Mouse (Mus musculus): Measurements from ENCODE around the gene Rhbdd3. TPM values are rescaled to one million over a fixed set of nuclear protein-coding genes. Genes with fewer than 3 reads are reported as not detected.

Rhbdd3 gene
- polyA plus RNA-seq, 1 experiment, result 22.1 TPM

DNA sequence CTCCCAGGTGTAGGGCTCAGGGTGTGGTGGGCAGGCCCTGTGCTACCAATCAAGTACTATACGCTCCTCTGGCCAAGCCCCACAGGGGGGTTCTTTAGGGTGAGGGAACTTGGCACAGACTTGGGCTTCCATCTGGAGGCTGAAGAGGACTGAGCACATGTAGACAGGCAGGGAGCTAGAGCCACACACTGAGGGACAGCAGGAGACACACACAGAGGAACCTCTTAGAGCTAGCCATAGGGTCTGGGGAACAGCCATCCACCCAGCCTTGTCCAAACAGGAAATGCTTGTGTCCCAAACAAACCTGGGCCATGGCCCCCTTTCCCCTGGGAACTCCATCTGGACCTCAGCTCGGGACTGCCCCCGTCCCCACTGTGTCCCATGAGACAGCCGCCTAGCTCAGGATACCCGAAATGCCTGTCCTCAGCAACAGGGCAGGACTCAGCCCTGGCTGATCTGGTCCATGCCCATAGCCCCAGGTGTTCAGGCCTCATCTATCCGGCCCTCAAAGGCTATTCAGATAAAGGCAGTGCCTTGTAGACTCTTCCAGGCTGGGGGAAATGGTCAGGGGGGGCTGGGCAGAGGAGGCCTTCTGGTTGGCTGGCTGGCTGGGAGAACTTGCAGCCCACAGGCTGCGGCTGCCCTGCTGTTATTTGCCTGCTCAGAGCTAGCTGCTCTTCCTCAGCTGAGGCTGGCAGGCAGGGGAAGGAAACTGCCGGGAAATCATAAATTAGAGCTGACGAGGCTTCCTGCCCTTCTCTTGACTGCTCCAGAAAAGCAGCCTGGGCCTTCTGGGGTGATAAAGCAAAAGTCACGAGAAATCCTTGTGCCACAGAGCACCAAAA lies 56.5 kb downstream of the Rhbdd3 start:
- Histone ChIP-seq H3K36me3 (ENCODE audit: control insufficient read depth, insufficient read depth, low read length) (no peaks in the 10 kb centered on the region), H3K27ac (ENCODE audit: insufficient read depth, low read depth, low read length) (peak overlapping the region; percentile 48; the same call in 1 of the 2 replicates)
- 67% methylated on average over 10 of the region's 10 CpGs for WGBS

More for the DNA sequence above, 56.5 kb downstream of the Rhbdd3 start:
- Histone ChIP-seq H3K4me1 (ENCODE audit: control insufficient read depth, insufficient read depth, insufficient read length, low read length) (peaks cover 6% of the 10 kb centered on the region; the same call in 1 of the 2 replicates), H3K27me3 (ENCODE audit: control insufficient read depth, insufficient read depth, low read length) (peaks cover 6% of the 10 kb centered on the region), H3K4me3 (ENCODE audit: low read depth, low read length) (no peak overlapping the region)
- no peak for TF ChIP-seq POLR2A (IDR thresholded peaks at IDR 0.05; ENCODE audit: low read depth, low read length)
- no peak for TF ChIP-seq CTCF (IDR thresholded peaks at IDR 0.05; ENCODE audit: extremely low read depth, insufficient read length, insufficient replicate concordance, low read depth, low read length)

Other genes starting within 250 kb of the Rhbdd3 start
- gene Nf2, start 249.4 kb upstream of the Rhbdd3 start, polyA plus RNA-seq (2012; rRNA removed), result 26.1 and 43.5 TPM in 2 replicates
- gene Nipsnap1, start 225.0 kb upstream of the Rhbdd3 start, polyA plus RNA-seq (2012; rRNA removed), result 35.3 and 43.4 TPM in 2 replicates
- gene Thoc5, start 203.6 kb upstream of the Rhbdd3 start, polyA plus RNA-seq (2012; rRNA removed), result 7.1 and 14.1 TPM in 2 replicates
- gene Nefh, start 150.9 kb upstream of the Rhbdd3 start, polyA plus RNA-seq (2012; rRNA removed), result 0.19 and 0.27 TPM in 2 replicates
- gene Ap1b1, start 112.1 kb upstream of the Rhbdd3 start, polyA plus RNA-seq (2012; rRNA removed), result 55.8 and 96.1 TPM in 2 replicates
- gene Rasl10a, start 40.8 kb upstream of the Rhbdd3 start, polyA plus RNA-seq (2012; rRNA removed), result 0.53 and 1.2 TPM in 2 replicates
- gene Gas2l1, start 33.6 kb upstream of the Rhbdd3 start, polyA plus RNA-seq (2012; rRNA removed), result 46.7 and 123 TPM in 2 replicates
- 305 and 396 TPM in 2 replicates for gene Ewsr1, start 340 bp downstream of the Rhbdd3 start, polyA plus RNA-seq (2012; rRNA removed)
- gene Emid1, start 53.3 kb downstream of the Rhbdd3 start, polyA plus RNA-seq (2012; rRNA removed), result 16.9 and 34.7 TPM in 2 replicates
- 5.3 and 7.8 TPM in 2 replicates for gene Kremen1, start 162.6 kb downstream of the Rhbdd3 start, polyA plus RNA-seq (2012; rRNA removed)

Measured in small intestine, adult 2 months (tissue).